Mouse (Mus musculus): ENCODE results near the gene Tmx1.
A peak's percentile ranks its signal among the peaks of the same experiment; 100 is the strongest.

Tmx1 gene

DNA sequence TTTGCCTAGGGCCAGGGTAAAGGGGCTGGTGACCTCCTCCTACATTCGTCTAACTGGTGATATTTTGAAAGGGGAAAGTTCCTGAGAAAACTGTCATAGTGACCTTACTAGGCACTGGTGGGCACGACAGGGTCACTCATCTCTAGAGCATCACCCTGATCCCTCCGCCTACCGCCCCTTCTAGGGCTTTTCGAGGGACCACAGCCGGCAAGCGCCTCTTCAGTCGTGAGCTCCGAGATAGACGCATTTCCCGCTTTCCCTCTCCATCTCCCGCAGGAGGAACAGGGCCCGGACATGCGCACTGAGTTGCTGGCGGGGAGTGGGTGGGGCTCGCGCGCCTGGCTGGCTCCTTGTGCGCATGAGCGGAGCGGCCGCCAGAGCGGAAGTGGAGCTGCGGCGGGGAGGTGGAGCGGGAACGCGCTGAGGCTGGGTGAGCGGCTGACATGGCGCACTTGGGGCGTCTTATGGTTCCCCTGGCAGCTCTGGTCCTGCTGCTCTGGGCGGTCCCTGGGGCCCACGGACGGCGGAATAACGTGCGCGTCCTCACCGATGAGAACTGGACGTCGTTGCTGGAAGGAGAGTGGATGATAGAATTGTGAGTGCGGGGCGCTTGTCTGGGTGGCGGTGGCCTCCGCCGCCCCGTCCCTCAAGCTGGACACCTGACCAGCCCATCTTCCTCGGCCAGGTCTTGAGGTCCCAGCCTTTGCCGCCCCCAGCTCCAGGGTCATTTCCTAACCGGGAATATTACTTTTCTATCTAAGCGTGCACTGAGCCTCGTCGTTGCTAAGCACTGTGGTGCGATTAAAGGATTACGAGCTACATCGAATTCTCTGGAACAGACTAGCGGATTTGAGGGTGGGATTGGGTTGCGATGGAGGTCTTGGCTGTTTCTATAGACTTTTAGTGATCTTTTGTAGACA is at the start of gene Tmx1:
Gene Tmx1, plus strand, starts transcription at position 370 of the 920 bp plus-strand sequence.
- peak; percentile 98 for DNase-seq

- no peak for DNase-seq
Measured at GRCm38 (mm10) chr12:70404327-70404726, 48.6 kb upstream of the Tmx1 start.

- no peak for DNase-seq
Measured at GRCm38 (mm10) chr12:70408396-70408795, 44.5 kb upstream of the Tmx1 start.

DNA sequence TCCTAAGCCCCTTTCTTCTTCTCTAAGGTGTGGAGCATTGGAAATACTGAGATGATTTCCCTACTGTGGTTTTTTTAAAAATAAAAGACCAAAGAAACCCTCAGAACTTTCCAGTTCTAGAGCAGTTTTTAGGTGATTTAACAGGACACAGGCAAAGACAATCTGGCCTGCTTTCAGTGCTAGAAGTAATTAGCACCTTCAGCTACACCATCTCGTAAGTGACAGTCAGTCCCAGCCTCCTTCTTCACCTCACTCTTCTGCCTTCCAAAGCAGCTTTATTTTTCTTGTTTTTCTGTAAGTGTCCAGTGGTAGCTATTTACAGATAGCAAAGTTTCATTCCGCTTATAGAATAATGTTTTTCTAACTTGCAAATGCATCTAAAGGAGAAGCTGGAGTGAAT is 43.3 kb upstream of the Tmx1 start:
- DNase-seq: no peak

DNA sequence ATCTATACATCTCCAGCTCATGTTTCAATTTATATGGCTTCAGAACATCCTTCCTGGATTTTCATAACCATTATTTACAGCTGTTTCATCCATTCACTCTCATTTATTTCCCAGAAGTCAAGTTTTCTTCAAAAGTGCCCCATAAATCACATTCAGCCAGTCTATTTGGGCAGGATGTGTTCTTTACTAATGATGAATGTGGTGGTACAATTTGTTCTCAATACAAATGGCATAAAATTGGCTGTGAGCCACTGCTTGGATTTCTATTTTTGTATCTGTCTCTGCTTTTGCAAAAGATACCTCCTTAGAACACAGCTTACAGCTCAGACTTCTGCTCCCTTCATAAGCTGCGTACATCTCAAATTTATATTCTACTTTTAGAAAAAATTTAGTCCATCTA is 32.7 kb upstream of the Tmx1 start:
- DNase-seq: no peak

DNA sequence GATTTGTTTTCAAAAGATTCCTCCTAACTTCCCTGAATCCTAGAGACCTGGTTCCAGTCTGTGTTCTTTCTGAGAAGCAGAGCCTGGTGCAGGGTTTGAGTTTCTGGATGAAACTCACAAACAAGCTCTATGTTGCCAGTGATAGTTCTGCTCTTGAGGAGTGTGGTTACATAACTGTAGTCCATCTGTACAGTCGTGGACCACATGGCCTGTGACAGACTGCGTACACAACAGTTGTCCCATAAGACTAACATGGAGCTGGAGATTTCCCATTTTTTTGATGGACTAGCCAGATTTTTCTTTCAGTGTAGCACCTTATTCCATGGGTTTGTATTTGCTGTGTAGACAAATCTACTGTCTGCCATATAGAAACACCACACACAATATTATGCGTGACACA is 31.9 kb upstream of the Tmx1 start:
- no peak for DNase-seq

- no peak for DNase-seq
Measured at GRCm38 (mm10) chr12:70422322-70423118, 30.4 kb upstream of the Tmx1 start.

DNA sequence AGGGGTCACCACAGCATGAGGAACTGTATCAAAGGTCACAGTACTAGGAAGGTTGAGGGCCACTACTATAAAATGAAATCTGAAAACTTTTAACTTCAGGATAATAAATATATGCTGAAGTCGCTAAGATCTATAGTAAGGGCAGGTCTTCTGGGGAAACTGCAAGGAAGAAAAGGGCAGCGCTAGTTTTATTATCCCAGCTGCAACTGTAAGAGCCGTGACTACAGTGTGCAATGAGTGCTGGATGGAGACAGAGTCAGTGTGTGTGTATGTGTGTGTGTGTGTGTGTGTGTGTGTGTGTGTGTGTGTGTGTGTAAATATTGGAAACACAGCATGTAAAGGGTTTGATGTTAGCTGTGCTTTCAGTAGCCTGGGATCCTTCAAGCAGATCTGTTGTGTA is 25.0 kb upstream of the Tmx1 start:
- no peak for DNase-seq

DNA sequence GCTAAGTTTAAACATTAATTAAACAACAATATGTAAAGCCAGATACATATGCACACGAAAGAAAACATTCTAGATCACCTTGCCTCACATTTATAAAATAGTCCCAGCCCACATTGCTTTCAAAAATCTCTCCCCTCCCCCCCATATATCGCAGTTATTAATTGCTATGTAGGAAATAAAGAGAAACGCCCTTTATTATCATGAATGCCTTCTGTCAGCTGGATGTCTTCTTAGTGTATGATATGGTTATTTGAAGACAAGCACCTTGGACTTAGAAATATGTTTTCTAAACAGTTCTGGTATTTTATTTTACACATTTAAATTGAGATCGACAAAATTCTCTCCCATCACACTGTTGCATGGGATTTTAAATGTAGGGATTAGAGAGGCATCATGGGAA is 23.3 kb upstream of the Tmx1 start:
- no peak for DNase-seq

GRCm38 (mm10) chr12:70430307-70430950 is 22.5 kb upstream of the Tmx1 start:
- DNase-seq: peak; percentile 53

- DNase-seq: no peak
Measured at GRCm38 (mm10) chr12:70431428-70431827, 21.5 kb upstream of the Tmx1 start.

- no peak for DNase-seq
Measured at GRCm38 (mm10) chr12:70449961-70450360, 2.9 kb upstream of the Tmx1 start.

GRCm38 (mm10) chr12:70451533-70451932 is 1.4 kb upstream of the Tmx1 start:
- no peak for DNase-seq

DNA sequence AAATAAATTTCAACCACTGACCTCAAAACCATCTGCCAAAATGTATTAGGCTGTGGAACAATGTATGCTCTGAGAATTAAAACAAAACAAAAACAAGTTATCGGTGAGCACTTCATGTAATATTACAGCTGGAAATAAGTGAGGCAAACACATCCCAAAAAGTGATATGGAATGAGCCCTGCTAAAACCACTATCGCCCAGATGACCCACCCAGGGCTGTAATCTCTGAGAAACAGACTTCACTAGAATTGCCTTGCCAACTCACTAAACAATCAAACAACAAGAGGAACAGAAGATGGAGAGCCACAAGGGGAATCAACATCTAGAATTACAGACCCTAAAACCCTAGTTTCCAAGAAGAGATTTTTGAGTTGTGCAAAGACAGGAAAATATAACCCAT is 752 bp upstream of the Tmx1 start:
- no peak for DNase-seq

- no peak for DNase-seq
Measured at GRCm38 (mm10) chr12:70455226-70455625, 2.3 kb downstream of the Tmx1 start.

GRCm38 (mm10) chr12:70459546-70459945 is 6.7 kb downstream of the Tmx1 start:
- DNase-seq: no peak

- no peak for DNase-seq
Measured at GRCm38 (mm10) chr12:70464016-70464415, 11.1 kb downstream of the Tmx1 start.

- DNase-seq: no peak
Measured at GRCm38 (mm10) chr12:70475336-70475735, 22.4 kb downstream of the Tmx1 start.

DNA sequence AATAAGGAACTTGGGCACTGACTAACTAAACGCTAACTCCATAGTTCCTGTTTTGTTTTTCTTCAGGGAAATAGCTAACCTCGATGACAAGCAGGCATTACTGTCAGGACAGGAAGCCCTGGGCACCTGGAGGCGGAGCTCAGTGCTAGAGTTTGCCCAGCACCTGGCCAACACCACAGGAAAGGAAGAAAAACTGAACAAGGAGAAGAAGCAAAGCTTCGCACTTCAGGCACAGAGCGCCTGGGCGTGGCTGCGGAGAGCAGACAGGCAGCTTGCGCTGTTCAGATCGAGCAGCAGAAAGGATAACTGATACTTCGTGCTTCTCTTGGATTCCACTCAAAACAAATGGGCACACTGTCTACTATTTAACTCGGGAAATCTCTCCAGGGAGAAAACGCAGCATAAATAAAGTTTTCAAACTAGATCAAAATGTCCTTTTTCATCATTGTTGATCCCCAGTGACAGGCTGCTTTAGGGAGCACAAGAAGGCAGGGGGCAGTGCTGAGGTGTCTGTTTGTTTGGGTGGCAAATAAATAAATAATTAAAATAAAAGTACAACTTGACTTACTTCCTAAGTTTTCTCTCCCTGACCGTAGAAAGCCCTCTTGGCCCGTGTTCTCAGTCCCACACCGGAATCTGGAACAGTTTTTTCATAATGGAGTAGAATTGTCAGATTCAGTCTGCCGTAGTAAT is 24.1 kb downstream of the Tmx1 start:
- DNase-seq: peak; percentile 40

DNA sequence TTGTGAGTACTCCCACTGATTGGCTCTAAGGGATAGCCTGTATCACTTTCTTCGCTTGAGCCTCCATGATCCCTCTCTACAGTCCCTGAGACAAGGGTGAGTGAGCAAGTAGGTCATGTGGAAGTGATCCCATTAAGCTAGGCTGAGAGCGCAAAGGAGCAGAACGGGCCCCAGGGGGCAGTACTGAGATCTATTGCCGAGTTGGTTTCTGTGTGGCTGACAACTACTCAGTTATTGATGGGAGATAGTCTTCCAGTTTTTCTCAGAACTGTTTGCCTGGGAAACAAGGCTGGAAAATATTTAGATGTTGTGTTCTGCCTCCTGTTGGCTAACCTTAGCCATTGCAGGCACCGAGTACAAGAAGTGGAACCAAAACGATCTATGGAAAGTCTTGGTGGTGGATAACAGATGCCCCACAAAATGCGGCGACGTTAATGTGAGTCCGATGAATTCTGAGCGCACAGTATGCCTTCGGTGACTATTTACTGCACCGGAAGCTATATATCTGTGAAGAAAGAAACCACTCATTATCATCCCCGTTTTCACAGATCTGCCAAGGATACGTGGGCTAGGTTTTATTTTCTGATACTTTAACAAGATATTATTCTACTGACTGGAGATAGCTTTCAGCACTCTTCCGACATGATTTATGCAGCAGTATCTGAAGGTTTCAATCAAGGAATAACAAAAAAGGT is 24.8 kb downstream of the Tmx1 start:
- DNase-seq: peak; percentile 75

DNA sequence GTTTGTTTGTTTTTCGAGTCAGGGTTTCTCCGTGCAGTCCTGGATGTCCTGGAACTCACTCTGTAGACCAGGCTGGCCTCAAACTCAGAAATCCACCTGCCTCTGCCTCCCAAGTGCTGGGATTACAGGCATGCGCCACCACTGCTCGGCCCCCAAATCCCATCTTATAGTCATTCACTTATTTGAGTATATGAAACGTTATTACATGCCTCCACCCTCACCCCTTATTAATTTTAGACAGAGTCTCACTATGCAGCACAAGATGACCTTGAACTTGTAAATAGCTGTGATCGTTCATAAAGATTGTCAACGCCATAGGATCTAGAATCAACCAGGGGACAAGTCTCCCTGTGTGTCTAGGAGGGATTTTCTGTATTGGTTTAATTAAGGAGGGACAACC is 33.1 kb downstream of the Tmx1 start:
- DNase-seq: no peak

Measured in thymus, postnatal 4 days (tissue).